Mouse (Mus musculus): Measurements from ENCODE around the gene Lrp5.
"Not testable (repeated sequence)": the region's sequence is repeated elsewhere in the genome, so short reads cannot be mapped to it uniquely, and the experiment has no call there.

Lrp5 gene

GRCm38 (mm10) chr19:3695471-3695870, 9.1 kb upstream of the Lrp5 start:
- no peak for DNase-seq (ENCODE audit: extremely low spot score)

DNA sequence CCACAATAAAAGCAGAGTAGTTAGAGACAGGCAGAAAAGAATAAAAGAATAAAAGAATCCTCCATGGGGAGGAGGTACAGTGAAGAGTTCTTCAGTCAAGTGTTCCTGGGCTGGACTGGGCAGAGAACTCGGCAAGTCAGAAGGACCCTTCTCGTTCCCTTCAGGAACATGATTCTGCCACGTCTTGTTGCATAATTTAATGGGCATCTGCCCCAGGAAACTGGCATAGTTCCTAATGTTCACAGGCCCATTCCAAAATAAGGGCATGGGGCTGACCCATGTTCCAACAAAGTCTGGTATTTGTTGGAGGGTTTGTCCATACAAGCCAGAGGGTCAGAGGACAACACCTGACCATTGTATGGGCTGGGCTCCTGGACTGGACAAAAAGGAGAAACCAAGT, 8.6 kb upstream of the Lrp5 start:
- DNase-seq (ENCODE audit: extremely low spot score), result no peak

- no peak for DNase-seq (ENCODE audit: extremely low spot score)
Measured at GRCm38 (mm10) chr19:3694476-3694875, 8.1 kb upstream of the Lrp5 start.

DNA sequence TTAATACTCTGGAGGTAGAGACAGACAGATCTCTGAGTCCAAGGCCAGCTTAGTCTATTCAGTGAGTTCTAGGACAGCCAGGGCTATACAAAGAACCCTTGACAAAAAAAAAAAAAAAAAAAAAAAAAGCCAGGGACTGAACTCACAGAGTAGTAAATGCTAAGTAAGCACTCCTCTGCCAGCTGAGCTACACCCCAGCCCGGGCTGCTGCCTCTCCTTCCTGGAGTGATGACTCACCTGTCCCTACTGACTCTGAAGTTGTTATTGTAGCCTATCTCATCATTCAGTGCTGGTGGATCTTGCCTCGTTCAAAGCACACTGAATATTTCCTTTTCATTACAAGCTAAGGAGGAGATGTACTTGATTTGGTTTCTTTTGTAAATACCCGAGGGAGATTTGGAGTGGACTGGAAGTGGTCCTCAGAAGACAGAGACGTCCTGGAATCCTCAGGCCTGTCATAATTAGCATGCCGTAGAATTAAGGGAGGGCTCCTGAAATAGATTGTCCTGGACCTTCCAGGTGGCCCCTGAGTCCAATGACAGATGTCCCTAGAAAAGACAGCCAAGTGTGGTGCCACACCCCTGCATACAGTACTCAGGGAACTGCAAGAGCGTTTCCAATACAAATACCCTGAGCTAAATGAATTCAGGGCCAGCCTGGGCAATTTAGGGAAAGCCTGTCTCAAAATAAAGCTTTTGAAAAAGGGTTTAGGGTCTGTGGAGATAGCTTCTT, 6.2 kb upstream of the Lrp5 start:
- no peak for DNase-seq (ENCODE audit: extremely low spot score)

DNA sequence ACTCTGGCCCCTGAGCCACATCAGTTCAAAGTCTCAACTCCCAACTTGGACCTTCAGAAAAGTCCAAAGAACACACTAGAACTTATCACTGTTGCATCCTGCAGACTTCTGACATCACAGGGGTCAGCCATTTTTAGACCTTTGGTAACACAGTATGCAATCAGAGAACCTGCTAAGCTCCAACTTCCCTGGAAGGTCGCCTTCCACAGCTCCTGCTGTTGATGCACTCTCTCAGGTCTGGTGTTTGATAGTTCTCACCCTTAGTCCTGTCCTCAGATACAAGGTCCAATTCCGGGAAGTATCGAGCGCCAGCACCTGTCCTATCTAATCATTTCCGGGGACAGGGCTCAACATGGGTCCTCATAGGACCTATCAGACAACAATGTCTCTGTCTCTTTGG, 5.0 kb upstream of the Lrp5 start:
- DNase-seq (ENCODE audit: extremely low spot score), result no peak

DNA sequence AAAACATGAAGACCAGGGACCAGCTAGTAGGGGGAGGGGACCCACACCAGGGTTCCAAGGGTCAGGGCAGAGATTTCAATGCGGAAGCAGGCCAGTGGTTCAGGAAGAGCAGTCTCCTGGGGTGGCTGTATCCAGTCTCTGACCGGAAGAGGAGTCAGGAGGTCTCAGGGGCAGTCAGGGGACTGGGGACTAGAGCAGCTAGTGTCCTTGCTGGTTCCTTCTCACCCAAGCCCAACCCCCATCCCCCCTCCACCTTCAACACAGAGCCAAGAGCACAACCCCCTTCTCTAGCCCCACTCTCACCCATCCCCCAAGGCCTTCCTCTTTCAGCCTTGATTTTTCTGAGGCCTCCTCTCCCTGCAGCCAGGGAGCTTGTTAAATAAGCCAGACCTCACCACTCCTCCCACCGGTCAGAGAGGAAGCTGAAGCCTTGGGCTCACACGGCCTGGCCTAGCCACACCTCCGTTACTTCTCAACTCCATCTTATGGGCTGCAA, 1.4 kb upstream of the Lrp5 start:
- DNase-seq (ENCODE audit: extremely low spot score), result peak; percentile 51

- peak; percentile 55 for DNase-seq (ENCODE audit: extremely low spot score)
Measured at GRCm38 (mm10) chr19:3685611-3686214, 651 bp downstream of the Lrp5 start.

GRCm38 (mm10) chr19:3684957-3685580, 1.3 kb downstream of the Lrp5 start:
- DNase-seq (ENCODE audit: extremely low spot score), result peak; percentile 37

DNA sequence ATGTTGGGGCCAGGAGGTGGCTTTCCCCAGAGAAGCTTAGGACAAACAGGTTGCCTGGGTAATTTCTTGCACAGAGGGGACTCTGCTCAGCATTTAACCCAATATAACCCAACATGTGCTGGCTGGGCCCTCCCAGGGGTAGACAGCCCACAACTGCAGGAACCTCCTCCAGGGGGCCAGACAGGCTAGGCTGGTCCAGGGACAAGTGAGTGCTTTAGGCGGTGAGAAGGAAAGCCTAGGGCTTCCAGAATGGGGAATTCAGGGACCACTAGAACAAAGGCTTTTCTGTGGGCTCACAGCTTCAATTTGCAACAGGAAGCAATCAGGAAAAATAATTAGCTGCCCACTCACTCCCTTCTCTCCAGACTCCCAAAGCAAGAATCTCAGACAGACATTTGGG, 1.9 kb downstream of the Lrp5 start:
- peak; percentile 27 for DNase-seq (ENCODE audit: extremely low spot score)

- DNase-seq (ENCODE audit: extremely low spot score), result no peak
Measured at GRCm38 (mm10) chr19:3681310-3681934, 4.9 kb downstream of the Lrp5 start.

GRCm38 (mm10) chr19:3680732-3681131, 5.6 kb downstream of the Lrp5 start:
- no peak for DNase-seq (ENCODE audit: extremely low spot score)

GRCm38 (mm10) chr19:3674122-3674855, 12.1 kb downstream of the Lrp5 start:
- DNase-seq (ENCODE audit: extremely low spot score), result no peak

DNA sequence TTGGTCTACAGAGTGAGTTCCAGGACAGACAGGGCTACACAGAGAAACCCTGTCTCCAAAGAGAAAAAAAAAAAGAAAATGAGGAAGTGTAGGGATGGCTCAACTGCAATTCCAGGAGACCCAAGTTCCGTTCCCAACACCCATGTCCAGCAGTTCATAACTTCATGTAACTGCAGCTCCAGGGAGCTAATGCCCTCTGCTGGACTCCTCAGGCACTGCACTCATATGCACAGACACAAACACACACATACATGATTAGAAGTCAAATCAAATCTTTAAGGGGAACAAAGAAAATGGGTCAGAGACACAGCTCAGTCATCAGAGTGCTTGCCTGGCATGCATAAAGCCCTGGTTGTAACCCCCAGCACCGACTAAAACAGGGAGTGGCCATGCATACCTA, 13.2 kb downstream of the Lrp5 start:
- DNase-seq (ENCODE audit: extremely low spot score), result no peak

DNA sequence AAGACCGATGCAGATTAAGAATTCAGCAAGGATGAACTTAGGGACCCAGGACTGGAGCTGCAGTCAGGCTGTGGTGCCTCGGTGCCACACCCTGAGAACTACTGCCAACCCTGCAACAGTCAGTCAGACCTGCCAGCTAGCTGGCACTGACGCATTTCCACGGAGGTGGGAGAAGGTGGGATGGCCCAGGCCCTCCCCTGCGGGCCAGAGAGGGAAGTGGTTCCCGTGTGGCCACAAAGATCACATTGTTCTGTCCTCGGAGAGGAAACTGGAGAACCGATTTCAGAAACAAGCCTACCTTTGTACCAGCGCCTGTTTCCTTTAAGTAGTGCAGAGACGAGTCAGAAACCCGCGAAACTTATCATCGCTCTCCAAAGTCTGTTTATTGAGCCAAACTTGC, 17.3 kb downstream of the Lrp5 start:
- no peak for DNase-seq (ENCODE audit: extremely low spot score)

DNA sequence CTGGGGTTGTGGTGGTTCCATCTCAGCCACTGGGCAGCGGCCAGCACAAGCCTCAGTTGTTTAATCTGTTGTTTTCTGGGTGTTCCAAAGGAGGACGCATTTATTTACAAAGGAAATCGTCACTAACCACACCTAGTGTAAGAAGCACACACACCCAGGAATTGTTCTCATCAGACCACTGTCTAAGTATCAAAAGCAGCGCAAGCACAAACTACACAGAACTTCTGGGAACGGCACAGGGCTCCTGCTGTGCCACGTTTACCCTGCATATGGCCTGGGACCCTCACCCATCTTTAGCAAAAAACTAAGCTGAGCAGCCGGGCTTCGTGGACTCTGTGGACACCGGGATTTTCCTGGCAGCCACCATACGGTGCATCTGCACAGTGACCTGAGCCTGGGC, 17.8 kb downstream of the Lrp5 start:
- no peak for DNase-seq (ENCODE audit: extremely low spot score)

DNA sequence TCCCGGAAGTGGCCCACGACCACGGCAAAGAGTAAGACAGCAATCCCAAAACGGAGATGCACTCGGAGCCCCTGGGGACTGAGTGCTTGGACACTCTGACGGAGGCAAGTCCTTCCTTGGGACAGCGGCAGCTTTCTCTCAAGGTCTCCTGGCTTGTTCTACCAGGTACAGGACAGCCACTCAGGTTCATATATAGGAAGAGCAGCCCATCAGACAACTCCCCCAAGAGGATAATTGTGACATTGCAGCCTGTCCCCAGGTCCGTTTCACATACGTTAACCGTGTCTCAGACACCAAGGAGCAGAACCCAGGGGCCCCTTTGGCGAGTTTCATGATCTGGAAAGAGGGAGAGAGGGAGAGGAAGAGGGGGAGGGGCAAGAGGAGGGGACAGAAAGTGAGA, 18.4 kb downstream of the Lrp5 start:
- DNase-seq (ENCODE audit: extremely low spot score), result no peak

GRCm38 (mm10) chr19:3667155-3667895, 19.0 kb downstream of the Lrp5 start:
- DNase-seq (ENCODE audit: extremely low spot score), result no peak

DNA sequence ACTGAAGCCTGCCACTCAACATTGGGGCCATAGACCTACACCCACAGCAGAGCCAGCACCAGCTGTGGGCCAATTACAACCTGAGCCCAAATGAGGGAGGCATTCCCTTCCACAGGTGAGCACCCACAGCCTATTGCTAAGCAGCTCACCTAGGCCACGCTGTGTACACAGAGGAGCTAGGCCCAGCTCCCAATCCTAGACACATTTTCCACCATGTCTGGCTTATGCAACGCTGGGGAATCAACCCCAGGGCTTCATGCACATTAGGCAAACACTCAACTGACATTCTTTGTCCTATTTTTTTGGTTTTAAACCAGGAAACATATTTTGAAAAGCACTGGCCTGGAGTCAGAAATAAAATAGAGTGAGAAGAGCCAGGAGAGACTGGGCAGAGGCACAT, 19.7 kb downstream of the Lrp5 start:
- no peak for DNase-seq (ENCODE audit: extremely low spot score)

DNA sequence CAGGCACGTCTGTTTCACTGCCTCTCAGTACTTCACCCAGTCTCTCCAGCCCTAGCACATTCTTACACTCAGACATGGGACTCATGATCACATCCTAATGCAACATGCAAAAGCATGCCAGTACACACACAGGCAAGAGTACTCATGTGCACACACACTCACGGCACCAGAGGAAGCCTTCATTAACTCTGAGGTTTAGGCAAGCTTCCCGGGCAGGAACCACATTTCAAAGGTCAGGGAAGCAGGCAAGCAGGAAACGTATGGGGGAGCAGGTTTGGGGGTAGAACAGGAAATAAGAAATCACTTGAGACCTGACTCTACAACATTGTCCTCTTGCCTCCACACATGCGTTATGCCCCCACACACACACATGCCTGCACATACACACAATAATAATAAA, 20.9 kb downstream of the Lrp5 start:
- no peak for DNase-seq (ENCODE audit: extremely low spot score)

DNA sequence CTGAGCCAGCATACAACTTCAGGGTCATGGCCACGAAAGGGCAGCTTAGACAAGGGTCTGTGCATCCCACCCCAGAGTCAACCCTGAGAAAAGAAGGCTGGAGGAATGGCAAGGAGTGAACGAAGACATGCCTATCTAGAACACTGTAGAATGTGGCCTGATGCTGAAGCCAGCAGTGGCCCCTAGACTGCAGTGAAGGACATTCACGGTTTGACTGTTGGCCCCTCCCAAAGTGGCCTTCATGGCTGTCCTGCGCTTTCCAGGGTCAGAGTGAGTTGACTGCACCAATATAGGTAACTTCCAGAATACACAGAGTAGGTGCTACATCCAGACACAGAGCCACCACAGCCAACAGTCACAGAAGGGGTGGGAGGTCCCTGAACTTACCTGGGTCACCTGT, 28.4 kb downstream of the Lrp5 start:
- no peak for DNase-seq (ENCODE audit: extremely low spot score)

DNA sequence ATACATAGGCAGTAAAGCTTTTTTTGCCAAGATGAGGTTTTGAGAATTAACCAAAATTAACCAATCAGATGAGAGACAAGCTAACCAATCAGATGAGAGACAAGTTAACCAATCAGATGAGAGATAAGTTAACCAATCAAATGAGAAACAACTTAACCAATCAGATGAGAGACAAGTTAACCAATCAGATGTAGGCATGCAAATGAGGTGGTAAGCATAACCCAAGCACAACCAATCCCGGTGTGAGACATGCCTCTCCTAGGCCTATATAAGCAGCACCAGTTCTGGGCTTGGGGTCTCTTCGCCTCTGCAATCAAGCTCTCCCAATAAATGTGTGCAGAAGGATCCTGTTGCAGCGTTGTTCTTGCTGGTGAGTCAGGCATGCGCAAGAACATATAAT, 29.3 kb downstream of the Lrp5 start:
- not testable (repeated sequence) for DNase-seq (ENCODE audit: extremely low spot score)

Data from embryo, embryonic 9.5 days (tissue).